32 mouse cellular contexts compared by ENCODE assay signal in genomic region chr1:138628486-138628885, GRCm38 (mm10).
"Had no signal": no experiment of that assay in that cellular context is flagged by ENCODE, and none has a peak within 500 bp of the region (broad histone marks: within the 10 kb centered on the region; RNA-seq: fewer than 3 reads in every experiment).

No protein-coding gene starts in this region.

- DNase-seq: left cerebral cortex, postnatal 4 days; liver; liver, embryonic 13.5 days; liver, postnatal 0 days; lung, adult 18-20 months; lung, adult 2 months; lung, embryonic 14.5 days; lung, postnatal 10 days; lung, postnatal 14 days; lung, postnatal 36 days; lung, postnatal 4 days; midbrain, embryonic 14.5 days had no signal

- H3K9ac ChIP-seq: limb, embryonic 12.5 days; limb, embryonic 13.5 days; limb, embryonic 15.5 days; liver, embryonic 12.5 days; liver, embryonic 13.5 days; liver, embryonic 14.5 days; liver, embryonic 15.5 days; liver, postnatal 0 days; lung, embryonic 14.5 days; lung, embryonic 15.5 days; midbrain, embryonic 12.5 days; midbrain, embryonic 13.5 days; midbrain, embryonic 15.5 days; neural tube, embryonic 12.5 days; neural tube, embryonic 13.5 days had no signal

- H3K27me3 ChIP-seq: limb, embryonic 12.5 days; limb, embryonic 13.5 days; limb, embryonic 15.5 days; liver, embryonic 12.5 days; liver, embryonic 13.5 days; liver, embryonic 15.5 days; lung, embryonic 15.5 days; megakaryocyte, embryonic 14.5 days; midbrain, embryonic 12.5 days; midbrain, embryonic 13.5 days; midbrain, embryonic 15.5 days; neural tube, embryonic 12.5 days; neural tube, embryonic 13.5 days had no signal

- H3K4me1 ChIP-seq: limb, embryonic 12.5 days; limb, embryonic 15.5 days; liver, embryonic 12.5 days; liver, embryonic 13.5 days; liver, embryonic 15.5 days; lung, embryonic 15.5 days; midbrain, embryonic 10.5 days; midbrain, embryonic 12.5 days; midbrain, embryonic 13.5 days; midbrain, embryonic 15.5 days; neural tube, embryonic 12.5 days; neural tube, embryonic 13.5 days had no signal

- H3K9me3 ChIP-seq: limb, embryonic 12.5 days; limb, embryonic 13.5 days; limb, embryonic 15.5 days; liver, embryonic 12.5 days; liver, embryonic 13.5 days; liver, embryonic 15.5 days; lung, embryonic 15.5 days; megakaryocyte, embryonic 14.5 days; midbrain, embryonic 10.5 days; midbrain, embryonic 12.5 days; midbrain, embryonic 13.5 days; midbrain, embryonic 15.5 days; neural tube, embryonic 12.5 days; neural tube, embryonic 13.5 days had no signal

- ATAC-seq: liver, embryonic 12.5 days; liver, postnatal 0 days; lung, postnatal 0 days; midbrain, embryonic 13.5 days; midbrain, embryonic 15.5 days; midbrain, embryonic 16.5 days had no signal

- H3K4me2 ChIP-seq: limb, embryonic 12.5 days; limb, embryonic 13.5 days; limb, embryonic 15.5 days; liver, embryonic 11.5 days; liver, embryonic 12.5 days; liver, embryonic 13.5 days; liver, embryonic 15.5 days; lung, embryonic 14.5 days; lung, embryonic 15.5 days; midbrain, embryonic 11.5 days; midbrain, embryonic 12.5 days; midbrain, embryonic 13.5 days; midbrain, embryonic 15.5 days; neural tube, embryonic 12.5 days; neural tube, embryonic 13.5 days had no signal

- H3K27ac ChIP-seq: limb, embryonic 12.5 days; limb, embryonic 13.5 days; limb, embryonic 15.5 days; liver, embryonic 12.5 days; liver, embryonic 13.5 days; liver, embryonic 14.5 days; liver, embryonic 15.5 days; lung, embryonic 15.5 days; macrophage; midbrain, embryonic 10.5 days; midbrain, embryonic 12.5 days; midbrain, embryonic 13.5 days; midbrain, embryonic 15.5 days; neural tube, embryonic 12.5 days; neural tube, embryonic 13.5 days had no signal

- H3K36me3 ChIP-seq: limb, embryonic 12.5 days; limb, embryonic 13.5 days; limb, embryonic 15.5 days; liver, embryonic 12.5 days; liver, embryonic 13.5 days; liver, embryonic 15.5 days; lung, embryonic 15.5 days; midbrain, embryonic 10.5 days; midbrain, embryonic 12.5 days; midbrain, embryonic 13.5 days; midbrain, embryonic 15.5 days; neural tube, embryonic 12.5 days; neural tube, embryonic 13.5 days had no signal

- H3K4me3 ChIP-seq: limb, embryonic 12.5 days; limb, embryonic 13.5 days; limb, embryonic 15.5 days; liver, embryonic 12.5 days; liver, embryonic 13.5 days; liver, embryonic 15.5 days; lung, embryonic 15.5 days; megakaryocyte, embryonic 14.5 days; midbrain, embryonic 10.5 days; midbrain, embryonic 12.5 days; midbrain, embryonic 13.5 days; midbrain, embryonic 15.5 days; myocyte; neural tube, embryonic 12.5 days; neural tube, embryonic 13.5 days had no signal
